Mouse (Mus musculus): ENCODE results near the gene Rpa3. TPM values are rescaled to one million over a fixed set of nuclear protein-coding genes. Genes with fewer than 3 reads are reported as not detected.

Rpa3 gene
- polyA plus RNA-seq, 1 experiment from 2014 or later, result 137 TPM

GRCm38 (mm10) chr6:8283255-8283654, 24.3 kb upstream of the Rpa3 start:
- DNase-seq (ENCODE audit: low spot score), result no peak
- no peaks in the 10 kb centered on the region for H3K36me3 ChIP-seq (ENCODE audit: control insufficient read depth, insufficient read depth, low read length)
- H3K9ac ChIP-seq (ENCODE audit: low read depth, low read length), result no peak overlapping the region
- 74% methylated on average over 4 of the region's 4 CpGs for WGBS
- H3K27me3 ChIP-seq (replicated peaks; ENCODE audit: control insufficient read depth, insufficient read depth, low read length), result no peaks in the 10 kb centered on the region
- no peak overlapping the region for H3K4me3 ChIP-seq (ENCODE audit: low read depth, low read length)
- no peak overlapping the region for H3K27ac ChIP-seq (replicated peaks; ENCODE audit: low read depth, low read length)
- no peaks in the 10 kb centered on the region for H3K9me3 ChIP-seq (ENCODE audit: control insufficient read depth, low read length)
- ATAC-seq (ENCODE audit: low read depth), result no peak
- peaks cover 4% of the 10 kb centered on the region; the same call in 1 of the 2 replicates for H3K4me1 ChIP-seq (ENCODE audit: control insufficient read depth, insufficient read depth, low read length)
- no peak overlapping the region for H3K4me2 ChIP-seq (ENCODE audit: low read depth, low read length)

GRCm38 (mm10) chr6:8278426-8279002, 19.5 kb upstream of the Rpa3 start:
- no peaks in the 10 kb centered on the region for H3K4me1 ChIP-seq (ENCODE audit: control insufficient read depth, insufficient read depth, low read length)
- no peak overlapping the region for H3K9ac ChIP-seq (ENCODE audit: low read depth, low read length)
- H3K36me3 ChIP-seq (ENCODE audit: control insufficient read depth, insufficient read depth, low read length), result no peaks in the 10 kb centered on the region
- H3K27me3 ChIP-seq (replicated peaks; ENCODE audit: control insufficient read depth, insufficient read depth, low read length), result no peaks in the 10 kb centered on the region
- no peak overlapping the region for H3K27ac ChIP-seq (replicated peaks; ENCODE audit: low read depth, low read length)
- no peak overlapping the region for H3K4me2 ChIP-seq (ENCODE audit: low read depth, low read length)
- ATAC-seq (ENCODE audit: low read depth) (no peak), DNase-seq (ENCODE audit: low spot score) (no peak)
- H3K4me3 ChIP-seq (ENCODE audit: low read depth, low read length), result no peak overlapping the region
- whole genome bisulfite sequencing, result 77% methylated on average over 5 of the region's 5 CpGs
- H3K9me3 ChIP-seq (ENCODE audit: control insufficient read depth, low read length), result no peaks in the 10 kb centered on the region

GRCm38 (mm10) chr6:8276431-8276830, 17.5 kb upstream of the Rpa3 start:
- no peak overlapping the region for H3K4me2 ChIP-seq (ENCODE audit: low read depth, low read length)
- no peak overlapping the region for H3K9ac ChIP-seq (ENCODE audit: low read depth, low read length)
- no peak overlapping the region for H3K4me3 ChIP-seq (ENCODE audit: low read depth, low read length)
- H3K9me3 ChIP-seq (ENCODE audit: control insufficient read depth, low read length), result no peaks in the 10 kb centered on the region
- H3K27ac ChIP-seq (replicated peaks; ENCODE audit: low read depth, low read length), result no peak overlapping the region
- H3K4me1 ChIP-seq (ENCODE audit: control insufficient read depth, insufficient read depth, low read length), result no peaks in the 10 kb centered on the region
- 85% methylated on average over 4 of the region's 4 CpGs for WGBS
- no peak for ATAC-seq (ENCODE audit: low read depth)
- no peaks in the 10 kb centered on the region for H3K27me3 ChIP-seq (replicated peaks; ENCODE audit: control insufficient read depth, insufficient read depth, low read length)
- 0 out of 2 replicates have a peak, but pooled peaks cover 6% of the 10 kb centered on the region for H3K36me3 ChIP-seq (ENCODE audit: control insufficient read depth, insufficient read depth, low read length)
- DNase-seq (ENCODE audit: low spot score), result no peak

- Histone ChIP-seq H3K9me3 (ENCODE audit: control insufficient read depth, low read length) (no peaks in the 10 kb centered on the region), H3K36me3 (ENCODE audit: control insufficient read depth, insufficient read depth, low read length) (0 out of 2 replicates have a peak, but pooled peaks cover 6% of the 10 kb centered on the region), H3K9ac (ENCODE audit: low read depth, low read length) (no peak overlapping the region), H3K27ac (replicated peaks; ENCODE audit: low read depth, low read length) (no peak overlapping the region), H3K4me2 (ENCODE audit: low read depth, low read length) (no peak overlapping the region), H3K27me3 (replicated peaks; ENCODE audit: control insufficient read depth, insufficient read depth, low read length) (no peaks in the 10 kb centered on the region), H3K4me3 (ENCODE audit: low read depth, low read length) (no peak overlapping the region), H3K4me1 (ENCODE audit: control insufficient read depth, insufficient read depth, low read length) (no peaks in the 10 kb centered on the region)
- 5% methylated on average over 1 of the region's 1 CpGs for WGBS
- ATAC-seq (ENCODE audit: low read depth), result peak; percentile 69; the same call in 1 of the 2 replicates
- peak; percentile 79 for DNase-seq (ENCODE audit: low spot score)
These were observed 16.1 kb upstream of the Rpa3 start for GRCm38 (mm10) chr6:8275098-8275497.

- 41% methylated on average over 6 of the region's 6 CpGs for WGBS
- ATAC-seq (ENCODE audit: low read depth) (no peak; the same call in 1 of the 2 replicates), DNase-seq (ENCODE audit: low spot score) (peak; percentile 40)
- Histone ChIP-seq H3K4me3 (ENCODE audit: low read depth, low read length) (no peak overlapping the region), H3K4me1 (ENCODE audit: control insufficient read depth, insufficient read depth, low read length) (no peaks in the 10 kb centered on the region), H3K27me3 (replicated peaks; ENCODE audit: control insufficient read depth, insufficient read depth, low read length) (no peaks in the 10 kb centered on the region), H3K9ac (ENCODE audit: low read depth, low read length) (no peak overlapping the region), H3K9me3 (ENCODE audit: control insufficient read depth, low read length) (no peaks in the 10 kb centered on the region), H3K27ac (replicated peaks; ENCODE audit: low read depth, low read length) (no peak overlapping the region), H3K36me3 (ENCODE audit: control insufficient read depth, insufficient read depth, low read length) (0 out of 2 replicates have a peak, but pooled peaks cover 6% of the 10 kb centered on the region), H3K4me2 (ENCODE audit: low read depth, low read length) (no peak overlapping the region)
These were observed 15.5 kb upstream of the Rpa3 start for GRCm38 (mm10) chr6:8274387-8275054.

GRCm38 (mm10) chr6:8271047-8271446, 12.1 kb upstream of the Rpa3 start:
- no peak overlapping the region for H3K4me2 ChIP-seq (ENCODE audit: low read depth, low read length)
- 0 out of 2 replicates have a peak, but pooled peaks cover 6% of the 10 kb centered on the region for H3K36me3 ChIP-seq (ENCODE audit: control insufficient read depth, insufficient read depth, low read length)
- no peak for DNase-seq (ENCODE audit: low spot score)
- no peak overlapping the region for H3K4me3 ChIP-seq (ENCODE audit: low read depth, low read length)
- ATAC-seq (ENCODE audit: low read depth), result no peak
- H3K4me1 ChIP-seq (ENCODE audit: control insufficient read depth, insufficient read depth, low read length), result no peaks in the 10 kb centered on the region
- H3K9ac ChIP-seq (ENCODE audit: low read depth, low read length), result no peak overlapping the region
- no peak overlapping the region for H3K27ac ChIP-seq (replicated peaks; ENCODE audit: low read depth, low read length)
- no peaks in the 10 kb centered on the region for H3K27me3 ChIP-seq (replicated peaks; ENCODE audit: control insufficient read depth, insufficient read depth, low read length)
- H3K9me3 ChIP-seq (ENCODE audit: control insufficient read depth, low read length), result no peaks in the 10 kb centered on the region
- WGBS, result 79% methylated on average over 3 of the region's 3 CpGs

- Histone ChIP-seq H3K9ac (ENCODE audit: low read depth, low read length) (peak overlapping the region; percentile 82), H3K27me3 (replicated peaks; ENCODE audit: control insufficient read depth, insufficient read depth, low read length) (no peaks in the 10 kb centered on the region), H3K4me2 (ENCODE audit: low read depth, low read length) (peak overlapping the region; percentile 68), H3K4me1 (ENCODE audit: control insufficient read depth, insufficient read depth, low read length) (peaks cover 10% of the 10 kb centered on the region; the same call in 1 of the 2 replicates), H3K9me3 (ENCODE audit: control insufficient read depth, low read length) (no peaks in the 10 kb centered on the region), H3K27ac (replicated peaks; ENCODE audit: low read depth, low read length) (0 out of 2 replicates have a peak overlapping the region, but pooled peaks have one; percentile 53), H3K36me3 (ENCODE audit: control insufficient read depth, insufficient read depth, low read length) (peaks cover 7% of the 10 kb centered on the region), H3K4me3 (ENCODE audit: low read depth, low read length) (peak overlapping the region; percentile 85)
- DNase-seq (ENCODE audit: low spot score) (no peak), ATAC-seq (ENCODE audit: low read depth) (no peak; the same call in 1 of the 2 replicates)
- WGBS, result 0% methylated on average over 8 of the region's 8 CpGs
These were observed 683 bp upstream of the Rpa3 start for GRCm38 (mm10) chr6:8259667-8260044.

- Histone ChIP-seq H3K27me3 (replicated peaks; ENCODE audit: control insufficient read depth, insufficient read depth, low read length) (no peaks in the 10 kb centered on the region), H3K9me3 (ENCODE audit: control insufficient read depth, low read length) (no peaks in the 10 kb centered on the region), H3K9ac (ENCODE audit: low read depth, low read length) (peak overlapping the region; percentile 82), H3K4me1 (ENCODE audit: control insufficient read depth, insufficient read depth, low read length) (peaks cover 10% of the 10 kb centered on the region; the same call in 1 of the 2 replicates), H3K4me3 (ENCODE audit: low read depth, low read length) (peak overlapping the region; percentile 85), H3K27ac (replicated peaks; ENCODE audit: low read depth, low read length) (peak overlapping the region; percentile 77), H3K4me2 (ENCODE audit: low read depth, low read length) (peak overlapping the region; percentile 68), H3K36me3 (ENCODE audit: control insufficient read depth, insufficient read depth, low read length) (peaks cover 7% of the 10 kb centered on the region)
- no peak for ATAC-seq (ENCODE audit: low read depth)
- 8% methylated on average over 6 of the region's 6 CpGs for WGBS
- DNase-seq (ENCODE audit: low spot score), result no peak
These were observed 657 bp downstream of the Rpa3 start for GRCm38 (mm10) chr6:8258316-8258715.

Data from embryonic facial prominence, embryonic 14.5 days (tissue).